In genomic region chr11:117199282-117200175, GRCm38 (mm10) we compare ENCODE assay signal across 8 mouse cellular contexts. TPM values are rescaled to one million over a fixed set of nuclear protein-coding genes. Genes with fewer than 3 reads are reported as not detected.
A peak's percentile ranks its signal among the peaks of the same experiment; 100 is the strongest.
DNase-seq lines count a peak whose midpoint lies in the region; ATAC-seq and TF ChIP-seq lines count a peak whose summit lies in the region.

TSS of gene Sept9 (plus strand) at chr11:117199661.

- no peaks in the 10 kb centered on the region for H3K36me3 ChIP-seq in heart, embryonic 12.5 days
- H3K36me3 ChIP-seq in kidney, embryonic 14.5 days (ENCODE audit: control insufficient read depth, insufficient read depth, low read length): no peaks in the 10 kb centered on the region
- no peaks in the 10 kb centered on the region for H3K36me3 ChIP-seq in liver, embryonic 14.5 days (replicated peaks; ENCODE audit: control insufficient read depth, insufficient read depth, low read depth)

- ATAC-seq in cerebellum, adult (ENCODE audit: insufficient number of reproducible peaks, low FRiP score, low TSS enrichment): no peak
- 0 out of 2 replicates have a peak, but pooled peaks have one; percentile 48 for ATAC-seq in heart, embryonic 12.5 days (ENCODE audit: insufficient number of reproducible peaks, low FRiP score)
- ATAC-seq in kidney, embryonic 14.5 days (ENCODE audit: low FRiP score, low TSS enrichment): peak; percentile 56
- 0 out of 2 replicates have a peak, but pooled peaks have one; percentile 19 for ATAC-seq in liver, embryonic 14.5 days (ENCODE audit: insufficient read depth)

- peak within 1 kb of the TSS; percentile 61 for H3K9ac ChIP-seq in heart, embryonic 12.5 days
- peak within 1 kb of the TSS; percentile 71 for H3K9ac ChIP-seq in kidney, embryonic 14.5 days (ENCODE audit: low read depth, low read length)
- H3K9ac ChIP-seq in liver, embryonic 14.5 days (replicated peaks): no peak within 1 kb of the TSS

- DNase-seq in cerebellum, adult 2 months: no peak
- DNase-seq in embryo, embryonic 9.5 days (ENCODE audit: extremely low spot score): peak; percentile 41
- no peak for DNase-seq in liver, embryonic 14.5 days (ENCODE audit: low read depth in 3 of 3, low spot score in 3 of 3)
- peak; percentile 49 for DNase-seq in naive thymus-derived CD4-positive, alpha-beta T cell, adult 2 months (ENCODE audit: low read depth)
- no peak for DNase-seq in cerebellum, postnatal 4 days (ENCODE audit: low spot score in 2 of 2)

- TF ChIP-seq EP300 in liver, embryonic 14.5 days (IDR thresholded peaks at IDR 0.05; ENCODE audit: low read depth): no peak

- H3K27ac ChIP-seq in cerebellum, adult 2 months (ENCODE audit: insufficient read depth, low read length): no peak within 1 kb of the TSS
- H3K27ac ChIP-seq in heart, embryonic 12.5 days (ENCODE audit: poor library complexity, severe bottlenecking): no peak within 1 kb of the TSS
- no peak within 1 kb of the TSS for H3K27ac ChIP-seq in kidney, embryonic 14.5 days (ENCODE audit: low read depth, low read length)
- H3K27ac ChIP-seq in liver, embryonic 14.5 days: no peak within 1 kb of the TSS

- no peaks in the 10 kb centered on the region; the same call in 1 of the 2 replicates for H3K27me3 ChIP-seq in cerebellum, adult 2 months (ENCODE audit: control insufficient read depth, insufficient read depth, low read length)
- H3K27me3 ChIP-seq in heart, embryonic 12.5 days (replicated peaks): peaks cover 56% of the 10 kb centered on the region
- H3K27me3 ChIP-seq in kidney, embryonic 14.5 days (ENCODE audit: control insufficient read depth, insufficient read depth, low read length): peaks cover 6% of the 10 kb centered on the region
- peaks cover 15% of the 10 kb centered on the region for H3K27me3 ChIP-seq in liver, embryonic 14.5 days (ENCODE audit: control insufficient read depth, insufficient read depth, low read length)

- peak within 1 kb of the TSS; percentile 94 for H3K4me2 ChIP-seq in heart, embryonic 12.5 days
- peak within 1 kb of the TSS; percentile 97 for H3K4me2 ChIP-seq in kidney, embryonic 14.5 days (replicated peaks; ENCODE audit: low read depth, low read length)
- peak within 1 kb of the TSS; percentile 54 for H3K4me2 ChIP-seq in liver, embryonic 14.5 days (ENCODE audit: low read depth)

- no peaks in the 10 kb centered on the region for H3K4me1 ChIP-seq in cerebellum, adult 2 months (ENCODE audit: control insufficient read depth, insufficient read depth, low read length)
- H3K4me1 ChIP-seq in heart, embryonic 12.5 days (replicated peaks): peaks cover 39% of the 10 kb centered on the region
- H3K4me1 ChIP-seq in kidney, embryonic 14.5 days (ENCODE audit: control insufficient read depth, insufficient read depth, low read length): peaks cover 20% of the 10 kb centered on the region; the same call in 1 of the 2 replicates
- H3K4me1 ChIP-seq in liver, embryonic 14.5 days (replicated peaks; ENCODE audit: control insufficient read depth in 2 of 2, insufficient read depth in 2 of 2, low read length in 1 of 2): peaks cover 0 to 2% of the 10 kb centered on the region in 2 experiments; a peak in 1 of 4 replicates

- H3K4me3 ChIP-seq in cerebellum, adult 2 months (replicated peaks; ENCODE audit: insufficient read depth, low read depth, low read length): no peak within 1 kb of the TSS
- H3K4me3 ChIP-seq in heart, embryonic 12.5 days: peak within 1 kb of the TSS; percentile 54
- peak within 1 kb of the TSS; percentile 57 for H3K4me3 ChIP-seq in kidney, embryonic 14.5 days (ENCODE audit: low read length)
- H3K4me3 ChIP-seq in liver, embryonic 14.5 days (ENCODE audit: insufficient read depth in 1 of 2, low read depth in 2 of 2, low read length in 2 of 2): peak within 1 kb of the TSS; percentile 50 to 55

- TF ChIP-seq CTCF in cerebellum, adult 2 months (IDR thresholded peaks at IDR 0.05; ENCODE audit: borderline replicate concordance, insufficient read depth, low read depth, low read length): no peak
- TF ChIP-seq CTCF in liver, embryonic 14.5 days (IDR thresholded peaks at IDR 0.05; ENCODE audit: low read depth): no peak

- no peaks in the 10 kb centered on the region for H3K9me3 ChIP-seq in heart, embryonic 12.5 days (replicated peaks)
- no peaks in the 10 kb centered on the region for H3K9me3 ChIP-seq in kidney, embryonic 14.5 days (ENCODE audit: control insufficient read depth, low read length)
- no peaks in the 10 kb centered on the region for H3K9me3 ChIP-seq in liver, embryonic 14.5 days (ENCODE audit: control insufficient read depth, low read length)

- TF ChIP-seq POLR2A in cerebellum, adult 2 months (IDR thresholded peaks at IDR 0.05; ENCODE audit: borderline replicate concordance, insufficient read depth, low read length): no peak

- 3% methylated on average over 67 of the region's 70 CpGs for WGBS in cerebellum, adult 2 months
- 1% methylated on average over 58 of the region's 70 CpGs for WGBS in heart, embryonic 12.5 days
- WGBS in kidney, embryonic 14.5 days: under 1% methylated on average over 62 of the region's 70 CpGs
- WGBS in liver, embryonic 14.5 days (ENCODE audit: insufficient replicate concordance): 3% methylated on average over 70 of the region's 70 CpGs

RNA-seq across cellular contexts. Expression of gene Sept9, which starts in this region (rescaled TPM):
- polyA plus RNA-seq in cerebellum, adult 2 months (2012; rRNA removed): 9.6 and 13.3 TPM in 2 replicates
- polyA plus RNA-seq in heart, embryonic 12.5 days (2016; fragmentation: Nextera tagmentation; extraction: Ambion mirVana): 102 and 103 TPM in 2 replicates
- polyA plus RNA-seq in kidney, embryonic 14.5 days (2014; fragmentation: Nextera tagmentation; extraction: Ambion mirVana): 96.6 and 104 TPM in 2 replicates
- polyA plus RNA-seq in liver, embryonic 14.5 days (2012; rRNA removed): 11.8 and 14.9 TPM in 2 replicates
- polyA plus RNA-seq in liver, embryonic 14.5 days (2014; fragmentation: Nextera tagmentation; extraction: Ambion mirVana): 25.5 and 30.6 TPM in 2 replicates

Comparison
In these comparisons a context has a peak if more than half of its experiments do, and no peak if none do; other contexts are left out.
1. DNase-seq: peak in embryo, embryonic 9.5 days (single experiment) and naive thymus-derived CD4-positive, alpha-beta T cell, adult 2 months (single experiment); none in cerebellum, adult 2 months (0 of 2), liver, embryonic 14.5 days (0 of 3) and cerebellum, postnatal 4 days (0 of 2).
2. Peak in every context shown above with its lines, with median percentiles within 50 percentile points of each other: H3K4me2 ChIP-seq.